Mouse (Mus musculus): ENCODE data around the gene Pop5. TPM values are rescaled to one million over a fixed set of nuclear protein-coding genes. Genes with fewer than 3 reads are reported as not detected.
A peak's percentile ranks its signal among the peaks of the same experiment; 100 is the strongest.

The Pop5 gene
- polyA plus RNA-seq, 1 experiment from 2014 or later = 107 TPM

- no peaks in the 10 kb centered on the region for H3K9me3 ChIP-seq (ENCODE audit: control insufficient read depth, low read length)
- peak within 1 kb of the TSS; percentile 81 for H3K9ac ChIP-seq (ENCODE audit: low read depth, low read length)
- no peaks in the 10 kb centered on the region for H3K36me3 ChIP-seq (ENCODE audit: control insufficient read depth, insufficient read depth, low read length)
- H3K4me2 ChIP-seq (ENCODE audit: low read length) = peak within 1 kb of the TSS; percentile 99
- peak within 1 kb of the TSS; percentile 61 for H3K27ac ChIP-seq (ENCODE audit: low read depth, low read length)
- peak within 1 kb of the TSS; percentile 66 for H3K4me3 ChIP-seq (ENCODE audit: low read length)
- peaks cover 28% of the 10 kb centered on the region for H3K4me1 ChIP-seq (ENCODE audit: control insufficient read depth, insufficient read depth, low read depth, low read length)
- WGBS = 0% methylated on average over 28 of the region's 116 CpGs
- peak; percentile 56 for ATAC-seq
- H3K27me3 ChIP-seq (replicated peaks; ENCODE audit: control insufficient read depth, insufficient read depth, low read length) = peaks cover 20% of the 10 kb centered on the region
These were observed 41.7 kb upstream of the Pop5 start, which contains the start of gene Cabp1 for GRCm38 (mm10) chr5:115193669-115194625. TSS of gene Cabp1 (minus strand) at chr5:115194381.

- no peaks in the 10 kb centered on the region for H3K9me3 ChIP-seq (ENCODE audit: control insufficient read depth, low read length)
- H3K27ac ChIP-seq (ENCODE audit: low read depth, low read length) = peak overlapping the region; percentile 29; the same call in 1 of the 2 replicates
- H3K4me3 ChIP-seq (ENCODE audit: low read length) = peak overlapping the region; percentile 66
- 5% methylated on average over 12 of the region's 12 CpGs for WGBS
- H3K4me2 ChIP-seq (ENCODE audit: low read length) = peak overlapping the region; percentile 99
- peaks cover 19% of the 10 kb centered on the region for H3K27me3 ChIP-seq (replicated peaks; ENCODE audit: control insufficient read depth, insufficient read depth, low read length)
- H3K4me1 ChIP-seq (ENCODE audit: control insufficient read depth, insufficient read depth, low read depth, low read length) = peaks cover 28% of the 10 kb centered on the region
- peak overlapping the region; percentile 81 for H3K9ac ChIP-seq (ENCODE audit: low read depth, low read length)
- peak; percentile 31; the same call in 1 of the 2 replicates for ATAC-seq
- no peaks in the 10 kb centered on the region for H3K36me3 ChIP-seq (ENCODE audit: control insufficient read depth, insufficient read depth, low read length)
These were observed 40.9 kb upstream of the Pop5 start for GRCm38 (mm10) chr5:115194626-115195221.

DNA sequence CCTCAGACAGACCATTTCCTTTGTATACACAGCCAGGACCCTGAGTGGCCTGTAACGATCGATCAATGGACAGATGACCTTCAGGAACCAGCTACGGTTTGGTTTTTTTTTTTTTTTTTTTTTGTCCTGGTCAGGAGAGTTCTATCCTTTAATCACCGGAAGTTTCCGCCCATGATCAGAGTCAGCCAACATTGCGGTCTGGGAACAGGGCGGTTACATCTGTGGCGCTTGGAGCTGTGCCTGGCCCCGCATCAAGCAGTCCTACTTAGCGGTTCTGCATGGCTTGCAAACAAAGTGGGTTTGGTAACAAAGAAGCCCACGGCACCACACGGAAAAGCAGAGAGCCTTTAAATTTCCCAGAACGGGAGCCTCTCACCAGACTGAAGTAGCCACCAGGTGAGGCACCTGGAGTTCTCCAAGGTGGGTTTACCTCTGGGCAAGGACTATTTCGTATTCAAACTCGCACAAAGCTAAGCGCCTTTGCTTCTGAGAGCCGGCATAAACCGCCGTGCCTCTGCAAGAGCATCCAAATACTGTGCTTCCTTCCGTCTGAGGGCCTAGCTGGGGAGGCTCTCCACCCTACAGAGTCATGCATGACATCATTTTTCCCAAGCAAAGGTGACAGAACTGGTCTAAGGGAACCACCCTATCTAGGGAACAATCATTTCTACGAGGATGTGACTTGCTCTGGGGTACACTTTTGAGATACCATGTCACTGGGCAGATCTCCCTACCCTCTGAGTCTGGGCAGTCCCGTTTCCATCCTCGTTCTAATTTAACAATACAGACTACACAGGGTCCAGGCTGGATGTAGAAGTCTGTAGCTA is 31.7 kb upstream of the Pop5 start:
- H3K27me3 ChIP-seq (replicated peaks; ENCODE audit: control insufficient read depth, insufficient read depth, low read length) = no peaks in the 10 kb centered on the region
- peak overlapping the region; percentile 61 for H3K4me2 ChIP-seq (ENCODE audit: low read length)
- no peaks in the 10 kb centered on the region for H3K9me3 ChIP-seq (ENCODE audit: control insufficient read depth, low read length)
- no peaks in the 10 kb centered on the region for H3K36me3 ChIP-seq (ENCODE audit: control insufficient read depth, insufficient read depth, low read length)
- H3K4me3 ChIP-seq (ENCODE audit: low read length) = peak overlapping the region; percentile 30
- H3K27ac ChIP-seq (ENCODE audit: low read depth, low read length) = peak overlapping the region; percentile 72
- WGBS = 10% methylated on average over 23 of the region's 23 CpGs
- peak; percentile 69 for ATAC-seq
- H3K4me1 ChIP-seq (ENCODE audit: control insufficient read depth, insufficient read depth, low read depth, low read length) = peaks cover 16% of the 10 kb centered on the region
- H3K9ac ChIP-seq (ENCODE audit: low read depth, low read length) = peak overlapping the region; percentile 45

DNA sequence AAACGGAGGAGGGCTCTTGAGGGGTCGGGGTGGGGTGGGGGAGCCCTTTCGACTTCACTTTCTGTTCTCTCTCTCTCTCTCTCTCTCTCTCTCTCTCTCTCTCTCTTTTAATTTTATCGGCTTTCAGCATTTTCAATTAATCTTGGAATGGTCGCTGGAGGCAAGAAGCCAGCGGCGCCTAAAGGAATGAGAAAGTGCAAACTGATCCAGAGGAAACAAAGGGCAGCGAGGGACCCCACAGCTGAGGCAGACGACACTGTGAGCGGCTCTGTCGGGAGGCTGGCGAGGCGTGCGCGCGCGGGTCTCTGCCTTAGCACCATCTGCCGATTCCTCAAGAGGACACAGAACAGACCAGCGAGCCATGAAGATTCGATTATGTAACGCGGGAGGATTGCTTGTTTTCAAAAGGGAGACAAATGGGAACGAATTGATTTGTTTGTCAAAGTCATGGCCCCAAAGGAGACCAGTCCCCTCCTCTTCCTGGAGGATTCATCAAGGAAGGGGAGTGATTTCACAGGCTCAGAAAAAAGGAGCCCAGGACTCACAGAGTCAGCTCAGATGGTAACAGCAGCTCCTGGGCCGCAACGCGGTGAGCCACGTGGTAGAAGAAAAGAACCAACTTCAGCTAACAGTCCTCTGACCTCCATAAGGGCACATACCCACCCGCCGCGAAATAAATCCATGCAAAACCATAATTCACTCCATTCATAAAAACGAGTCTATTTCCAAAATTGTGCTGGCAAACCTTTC is 30.9 kb upstream of the Pop5 start:
- 1% methylated on average over 31 of the region's 31 CpGs for WGBS
- no peaks in the 10 kb centered on the region for H3K27me3 ChIP-seq (replicated peaks; ENCODE audit: control insufficient read depth, insufficient read depth, low read length)
- ATAC-seq = peak; percentile 81

GRCm38 (mm10) chr5:115207244-115207643 is 28.4 kb upstream of the Pop5 start:
- 55% methylated on average over 5 of the region's 5 CpGs for WGBS

More for the DNA sequence above, 30.9 kb upstream of the Pop5 start:
- peak overlapping the region; percentile 30 for H3K4me3 ChIP-seq (ENCODE audit: low read length)
- peaks cover 16% of the 10 kb centered on the region for H3K4me1 ChIP-seq (ENCODE audit: control insufficient read depth, insufficient read depth, low read depth, low read length)
- H3K9ac ChIP-seq (ENCODE audit: low read depth, low read length) = peak overlapping the region; percentile 56
- H3K4me2 ChIP-seq (ENCODE audit: low read length) = peak overlapping the region; percentile 61
- peak overlapping the region; percentile 72 for H3K27ac ChIP-seq (ENCODE audit: low read depth, low read length)
- H3K36me3 ChIP-seq (ENCODE audit: control insufficient read depth, insufficient read depth, low read length) = no peaks in the 10 kb centered on the region
- no peaks in the 10 kb centered on the region for H3K9me3 ChIP-seq (ENCODE audit: control insufficient read depth, low read length)

DNA sequence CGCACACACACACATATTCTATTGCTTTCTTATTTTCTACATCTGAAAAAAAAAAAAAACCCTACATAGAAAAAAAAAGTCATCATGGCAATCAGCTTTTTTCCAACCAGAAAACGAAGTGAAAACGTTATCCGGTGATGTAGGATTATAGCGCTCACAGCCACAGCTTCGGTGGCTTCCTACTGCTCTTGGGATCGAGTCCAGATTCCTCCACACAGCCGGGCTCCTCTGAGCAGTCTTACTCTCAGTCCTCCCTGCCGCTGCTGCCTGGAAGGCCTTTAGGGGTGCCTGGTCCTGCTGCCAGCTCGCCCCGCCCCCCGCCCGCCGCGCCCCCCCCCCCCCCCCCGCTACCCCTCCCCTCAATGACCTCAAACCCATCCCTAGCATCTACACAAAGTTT is 27.7 kb upstream of the Pop5 start:
- peaks cover 16% of the 10 kb centered on the region for H3K4me1 ChIP-seq (ENCODE audit: control insufficient read depth, insufficient read depth, low read depth, low read length)
- ATAC-seq = no peak
- H3K4me3 ChIP-seq (ENCODE audit: low read length) = no peak overlapping the region
- H3K9ac ChIP-seq (ENCODE audit: low read depth, low read length) = no peak overlapping the region
- no peak overlapping the region for H3K27ac ChIP-seq (ENCODE audit: low read depth, low read length)
- H3K4me2 ChIP-seq (ENCODE audit: low read length) = no peak overlapping the region; the same call in 1 of the 2 replicates
- 13% methylated on average over 9 of the region's 16 CpGs for WGBS
- no peaks in the 10 kb centered on the region for H3K9me3 ChIP-seq (ENCODE audit: control insufficient read depth, low read length)
- no peaks in the 10 kb centered on the region for H3K36me3 ChIP-seq (ENCODE audit: control insufficient read depth, insufficient read depth, low read length)
- H3K27me3 ChIP-seq (replicated peaks; ENCODE audit: control insufficient read depth, insufficient read depth, low read length) = no peaks in the 10 kb centered on the region

More at GRCm38 (mm10) chr5:115207244-115207643, 28.4 kb upstream of the Pop5 start:
- ATAC-seq = no peak
- no peak overlapping the region for H3K4me2 ChIP-seq (ENCODE audit: low read length)
- H3K4me3 ChIP-seq (ENCODE audit: low read length) = no peak overlapping the region
- no peaks in the 10 kb centered on the region for H3K9me3 ChIP-seq (ENCODE audit: control insufficient read depth, low read length)
- no peak overlapping the region for H3K9ac ChIP-seq (ENCODE audit: low read depth, low read length)
- H3K27me3 ChIP-seq (replicated peaks; ENCODE audit: control insufficient read depth, insufficient read depth, low read length) = no peaks in the 10 kb centered on the region
- no peaks in the 10 kb centered on the region for H3K36me3 ChIP-seq (ENCODE audit: control insufficient read depth, insufficient read depth, low read length)
- H3K27ac ChIP-seq (ENCODE audit: low read depth, low read length) = no peak overlapping the region
- peaks cover 16% of the 10 kb centered on the region for H3K4me1 ChIP-seq (ENCODE audit: control insufficient read depth, insufficient read depth, low read depth, low read length)

DNA sequence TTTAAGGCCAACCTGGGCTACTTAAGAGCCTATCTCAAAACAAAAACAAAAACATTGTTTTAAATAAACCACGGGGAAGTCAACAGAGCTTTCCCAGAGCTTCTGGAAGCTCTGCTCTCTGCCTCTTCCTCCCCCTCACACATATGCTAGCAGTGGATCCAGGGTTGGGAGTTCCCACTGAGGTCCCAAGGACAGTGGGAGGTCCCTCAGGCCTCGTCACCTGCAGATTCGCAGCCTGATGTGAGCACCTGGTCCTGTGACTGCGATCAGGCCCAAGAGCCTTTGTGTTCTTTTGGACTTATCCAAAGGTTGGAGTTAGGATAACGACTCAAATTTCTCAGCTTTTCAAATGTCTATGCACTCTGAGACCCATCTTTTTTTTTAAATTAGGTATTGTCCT is 27.0 kb upstream of the Pop5 start:
- Histone ChIP-seq H3K9me3 (ENCODE audit: control insufficient read depth, low read length) (no peaks in the 10 kb centered on the region), H3K36me3 (ENCODE audit: control insufficient read depth, insufficient read depth, low read length) (no peaks in the 10 kb centered on the region), H3K9ac (ENCODE audit: low read depth, low read length) (no peak overlapping the region), H3K27me3 (replicated peaks; ENCODE audit: control insufficient read depth, insufficient read depth, low read length) (no peaks in the 10 kb centered on the region), H3K27ac (ENCODE audit: low read depth, low read length) (no peak overlapping the region), H3K4me2 (ENCODE audit: low read length) (no peak overlapping the region), H3K4me1 (ENCODE audit: control insufficient read depth, insufficient read depth, low read depth, low read length) (peaks cover 16% of the 10 kb centered on the region), H3K4me3 (ENCODE audit: low read length) (no peak overlapping the region)
- WGBS = 67% methylated on average over 5 of the region's 5 CpGs
- ATAC-seq = no peak

DNA sequence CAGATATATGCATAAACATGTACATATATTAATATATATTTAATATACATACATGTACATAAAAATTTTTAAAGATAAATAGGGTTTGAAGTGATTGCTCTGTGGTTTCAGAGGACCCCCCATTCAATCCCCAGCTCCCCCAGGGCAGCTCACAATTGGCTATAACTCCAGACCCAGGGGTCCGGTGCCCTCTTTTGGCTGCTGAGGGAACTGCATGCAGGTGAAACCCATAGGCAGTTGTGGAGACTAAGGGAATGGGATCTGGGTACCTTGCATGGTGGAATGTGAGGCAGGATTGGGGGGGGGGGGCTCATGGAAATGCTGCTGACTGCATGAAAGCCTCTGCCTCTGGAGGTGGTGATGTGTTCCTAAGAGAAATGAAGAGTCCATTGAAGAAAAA is 25.3 kb upstream of the Pop5 start:
- 24% methylated on average over 1 of the region's 1 CpGs for WGBS
- no peak overlapping the region for H3K9ac ChIP-seq (ENCODE audit: low read depth, low read length)
- no peaks in the 10 kb centered on the region for H3K36me3 ChIP-seq (ENCODE audit: control insufficient read depth, insufficient read depth, low read length)
- H3K4me2 ChIP-seq (ENCODE audit: low read length) = no peak overlapping the region
- H3K27ac ChIP-seq (ENCODE audit: low read depth, low read length) = no peak overlapping the region
- ATAC-seq = no peak
- peaks cover 3% of the 10 kb centered on the region for H3K4me1 ChIP-seq (ENCODE audit: control insufficient read depth, insufficient read depth, low read depth, low read length)
- H3K4me3 ChIP-seq (ENCODE audit: low read length) = no peak overlapping the region
- H3K9me3 ChIP-seq (ENCODE audit: control insufficient read depth, low read length) = no peaks in the 10 kb centered on the region
- no peaks in the 10 kb centered on the region for H3K27me3 ChIP-seq (replicated peaks; ENCODE audit: control insufficient read depth, insufficient read depth, low read length)

Data from hindbrain, embryonic 16.5 days (tissue).